10 mouse cellular contexts compared by ENCODE assay signal in the genomic region with DNA sequence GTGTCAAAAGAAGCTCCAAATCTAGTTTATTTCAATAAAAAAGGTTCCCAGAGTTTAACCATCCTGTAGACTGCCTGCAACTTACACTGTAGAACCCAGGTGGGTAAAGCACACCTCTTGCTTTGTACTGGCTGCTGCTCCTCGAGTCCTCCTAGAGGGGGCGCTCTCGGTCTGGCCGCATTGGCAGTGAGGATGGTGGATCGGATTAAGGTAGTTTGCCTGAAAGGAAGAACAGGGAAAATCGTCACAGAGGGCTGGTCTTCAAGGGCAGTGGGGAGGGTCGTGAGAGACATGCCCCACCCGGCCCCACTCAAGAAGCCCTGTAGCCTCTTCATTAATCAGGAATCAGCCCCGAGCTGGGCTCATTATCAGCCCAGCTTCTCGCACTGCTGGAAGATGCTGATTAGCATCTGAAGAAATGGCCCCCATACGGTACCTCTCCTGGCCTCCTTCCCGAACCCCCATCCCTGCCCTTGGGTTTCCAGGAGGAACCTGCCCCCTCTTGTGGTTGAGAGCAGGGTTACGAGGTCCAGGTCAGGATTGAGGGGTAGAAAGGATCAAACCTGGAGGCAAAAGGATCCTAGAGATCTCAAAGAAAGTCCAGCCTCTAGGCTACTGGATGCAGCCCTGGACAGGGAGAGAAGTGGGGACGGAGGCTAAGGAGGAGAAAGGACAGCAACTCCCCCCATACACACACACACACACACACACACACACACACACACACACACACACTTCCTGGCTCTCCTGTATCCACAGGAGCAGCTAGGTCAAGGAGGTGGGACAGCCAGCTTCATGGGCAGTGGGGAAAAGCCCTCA. TPM values are rescaled to one million over a fixed set of nuclear protein-coding genes. Genes with fewer than 3 reads are reported as not detected.
DNase-seq lines count a peak whose midpoint lies in the region; ATAC-seq and TF ChIP-seq lines count a peak whose summit lies in the region.
"Had no signal": no experiment of that assay in that cellular context is flagged by ENCODE, and none has a peak within 500 bp of the region (broad histone marks: within the 10 kb centered on the region; RNA-seq: fewer than 3 reads in every experiment).

No protein-coding gene starts in this region.

- H3K27me3 ChIP-seq in liver, embryonic 14.5 days (ENCODE audit: control insufficient read depth, insufficient read depth, low read length) = peaks cover 77% of the 10 kb centered on the region

- no peak overlapping the region for H3K9ac ChIP-seq in liver, embryonic 14.5 days (replicated peaks)

- no peaks in the 10 kb centered on the region for H3K9me3 ChIP-seq in liver, embryonic 14.5 days (ENCODE audit: control insufficient read depth, low read length)

- WGBS in liver, embryonic 14.5 days (ENCODE audit: insufficient replicate concordance) = 10% methylated on average over 14 of the region's 14 CpGs

- no peak overlapping the region for H3K4me2 ChIP-seq in liver, embryonic 14.5 days (ENCODE audit: low read depth)

- H3K4me1 ChIP-seq in liver, embryonic 14.5 days (replicated peaks; ENCODE audit: control insufficient read depth in 2 of 2, insufficient read depth in 2 of 2, low read length in 1 of 2) = peaks cover 3 to 8% of the 10 kb centered on the region in 2 experiments; a peak in 3 of 4 replicates

- ATAC-seq in liver, embryonic 14.5 days (ENCODE audit: insufficient read depth) = no peak

- no peak overlapping the region for H3K27ac ChIP-seq in liver, embryonic 14.5 days

- H3K4me3 ChIP-seq in liver, embryonic 14.5 days (ENCODE audit: insufficient read depth in 1 of 2, low read depth in 2 of 2, low read length in 2 of 2) = no peak overlapping the region

- DNase-seq in embryo, embryonic 10 days (ENCODE audit: low spot score) = peak; percentile 65
- no peak for DNase-seq in embryo, embryonic 11 days
- peak; percentile 11 for DNase-seq in thymus, postnatal 25 days
- DNase-seq in thymus, postnatal 36 days = no peak
- no peak for DNase-seq in liver, embryonic 14.5 days (ENCODE audit: low read depth in 3 of 3, low spot score in 3 of 3)
- DNase-seq in frontal cortex, adult 2 months (ENCODE audit: extremely low spot score in 1 of 2, low spot score in 1 of 2) = no peak
- no peak for DNase-seq in left cerebral cortex, postnatal 14 days (ENCODE audit: low spot score in 2 of 2)
- DNase-seq in layer of hippocampus, adult 18-20 months (ENCODE audit: low spot score in 2 of 2) = no peak
- DNase-seq: right cerebral cortex, adult 18-20 months had no signal

- intact Hi-C loops in left cerebral cortex, postnatal 14 days (cut with DNase I) = no loop called here

- H3K36me3 ChIP-seq in liver, embryonic 14.5 days (replicated peaks; ENCODE audit: control insufficient read depth, insufficient read depth, low read depth) = no peaks in the 10 kb centered on the region

- TF ChIP-seq CTCF in liver, embryonic 14.5 days (IDR thresholded peaks at IDR 0.05; ENCODE audit: low read depth) = peak; percentile 75

- no peak for TF ChIP-seq EP300 in liver, embryonic 14.5 days (IDR thresholded peaks at IDR 0.05; ENCODE audit: low read depth)

RNA-seq across cellular contexts. Expression of a gene that starts 6.7 kb away (rescaled TPM):
- polyA plus RNA-seq in liver, embryonic 14.5 days (2012; rRNA removed) = 0.03 TPM in 2 replicates
- not detected in 2 replicates for polyA plus RNA-seq in liver, embryonic 14.5 days (2014; fragmentation: Nextera tagmentation; extraction: Ambion mirVana)
- 11.9 and 13.5 TPM in 2 replicates for polyA plus RNA-seq in frontal cortex, adult 2 months (2012; rRNA removed)
- total RNA-seq in left cerebral cortex, postnatal 14 days (2021) = 10 to 100 TPM; 14.9 to 17.7 TPM
- total RNA-seq in layer of hippocampus, adult 18-20 months (2021) = 1 to 10 TPM; 7.3 to 8.1 TPM
- total RNA-seq: CH12.LX had no signal

RNA-seq across cellular contexts. Expression of a gene that starts 21.2 kb away (rescaled TPM):
- polyA plus RNA-seq in liver, embryonic 14.5 days (2012; rRNA removed) = 34.3 and 38.2 TPM in 2 replicates
- 22.8 and 31.1 TPM in 2 replicates for polyA plus RNA-seq in liver, embryonic 14.5 days (2014; fragmentation: Nextera tagmentation; extraction: Ambion mirVana)
- polyA plus RNA-seq in frontal cortex, adult 2 months (2012; rRNA removed) = 101 and 111 TPM in 2 replicates
- total RNA-seq in left cerebral cortex, postnatal 14 days (2021) = 10 to 100 TPM; 54.2 to 61.2 TPM
- 10 to 100 TPM; 66.4 to 69.1 TPM for total RNA-seq in layer of hippocampus, adult 18-20 months (2021)

RNA-seq across cellular contexts. Expression of a gene that starts 22.2 kb away (rescaled TPM):
- 5.0 and 5.2 TPM in 2 replicates for polyA plus RNA-seq in liver, embryonic 14.5 days (2012; rRNA removed)
- 2.8 and 3.6 TPM in 2 replicates for polyA plus RNA-seq in liver, embryonic 14.5 days (2014; fragmentation: Nextera tagmentation; extraction: Ambion mirVana)
- polyA plus RNA-seq in frontal cortex, adult 2 months (2012; rRNA removed) = 73.9 and 79.5 TPM in 2 replicates
- total RNA-seq in left cerebral cortex, postnatal 14 days (2021) = 10 to 100 TPM; 77.0 to 79.3 TPM
- total RNA-seq in layer of hippocampus, adult 18-20 months (2021) = 10 to 100 TPM; 90.3 to 91.5 TPM

RNA-seq across cellular contexts. Expression of a gene that starts 22.4 kb away (rescaled TPM):
- polyA plus RNA-seq in liver, embryonic 14.5 days (2012; rRNA removed) = 0.13 and 0.18 TPM in 2 replicates
- polyA plus RNA-seq in liver, embryonic 14.5 days (2014; fragmentation: Nextera tagmentation; extraction: Ambion mirVana) = 0.09 TPM in 1 of 2 replicates, not detected in the other
- 73.1 and 82.3 TPM in 2 replicates for polyA plus RNA-seq in frontal cortex, adult 2 months (2012; rRNA removed)
- total RNA-seq in left cerebral cortex, postnatal 14 days (2021) = 10 to 100 TPM; 76.1 to 77.3 TPM
- 10 to 100 TPM; 68.6 to 70.6 TPM for total RNA-seq in layer of hippocampus, adult 18-20 months (2021)

RNA-seq across cellular contexts. Expression of a gene that starts 49.3 kb away (rescaled TPM):
- 7.7 and 9.7 TPM in 2 replicates for polyA plus RNA-seq in liver, embryonic 14.5 days (2012; rRNA removed)
- 5.3 and 6.8 TPM in 2 replicates for polyA plus RNA-seq in liver, embryonic 14.5 days (2014; fragmentation: Nextera tagmentation; extraction: Ambion mirVana)
- 36.4 and 37.9 TPM in 2 replicates for polyA plus RNA-seq in frontal cortex, adult 2 months (2012; rRNA removed)
- 10 to 100 TPM; 33.4 to 35.1 TPM for total RNA-seq in left cerebral cortex, postnatal 14 days (2021)
- 10 to 100 TPM; 18.3 to 19.2 TPM for total RNA-seq in layer of hippocampus, adult 18-20 months (2021)

Comparison
In these comparisons a context has a peak if more than half of its experiments do, and no peak if none do; other contexts are left out.
1. DNase-seq: peak in embryo, embryonic 10 days (single experiment) and thymus, postnatal 25 days (single experiment); none in embryo, embryonic 11 days (single experiment), thymus, postnatal 36 days (0 of 2), liver, embryonic 14.5 days (0 of 3), frontal cortex, adult 2 months (0 of 2), left cerebral cortex, postnatal 14 days (0 of 2) and layer of hippocampus, adult 18-20 months (0 of 2).